Mouse (Mus musculus) neural tube, embryonic 10.5 days (tissue): ENCODE measurements around the gene Bad.

Experiments used
- DNase-seq: peaks from one replicate; pipeline ENCODE4 v3.0.0-alpha.2; 2017; ENCODE audit warnings: low spot score; ENCODE audit errors: extremely low spot score

The Bad gene

DNA sequence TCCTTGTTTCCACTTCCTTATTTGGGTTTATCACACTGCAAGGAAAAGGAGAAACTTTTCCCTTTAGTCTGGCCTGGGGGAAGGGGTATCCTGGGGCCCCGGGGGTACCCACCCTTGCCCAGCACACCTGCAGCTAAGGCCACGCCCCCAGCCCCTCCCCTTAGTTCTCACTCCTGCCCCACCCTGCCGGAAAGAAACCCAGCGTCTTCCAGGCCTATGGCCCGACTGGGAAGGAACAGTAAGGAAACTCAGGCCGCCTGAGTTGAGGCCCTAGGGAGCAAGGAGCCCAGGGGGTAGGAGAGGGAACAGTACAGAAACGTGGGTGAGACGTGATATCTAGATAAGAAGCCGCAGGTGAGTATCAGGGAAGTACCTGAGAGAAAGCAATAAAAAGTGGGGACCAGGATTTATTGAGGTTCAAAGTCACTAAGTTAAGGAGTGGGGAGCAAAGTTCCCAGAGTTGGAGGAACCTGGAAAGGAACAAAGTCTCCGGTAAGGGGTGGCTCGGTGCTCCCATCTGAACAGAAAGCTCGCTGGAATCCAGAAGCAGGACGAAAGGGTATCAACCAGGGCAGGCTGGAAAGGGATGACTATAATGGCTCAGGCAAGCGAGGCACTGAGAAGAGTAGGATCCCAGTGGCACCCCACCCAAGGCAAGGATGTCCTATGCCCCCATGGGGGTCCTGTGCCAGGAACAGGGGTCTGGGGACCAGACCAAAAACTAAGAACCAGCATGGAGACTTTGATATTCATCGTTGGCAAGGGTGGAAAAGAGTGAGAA is 27.0 kb downstream of the Bad start:
- no peak for DNase-seq

DNA sequence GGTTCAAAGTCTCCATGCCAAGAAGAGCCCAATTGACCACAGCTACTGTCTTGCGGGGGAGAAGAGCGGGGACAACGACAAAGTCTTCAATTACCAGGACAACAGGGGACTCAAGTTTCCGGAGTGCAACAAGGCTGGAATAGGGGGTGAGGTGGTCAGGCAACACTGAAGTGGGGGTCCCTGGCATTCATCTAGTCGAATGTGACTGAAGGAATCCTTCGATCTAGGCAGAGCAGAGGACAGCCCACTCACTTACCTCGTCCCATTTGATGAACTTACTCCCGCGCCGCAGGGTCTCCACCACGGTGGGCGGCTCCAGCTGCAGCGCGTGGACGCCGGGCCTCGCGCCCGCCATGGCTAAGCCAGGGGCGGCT is 27.6 kb downstream of the Bad start:
- DNase-seq, result no peak

DNA sequence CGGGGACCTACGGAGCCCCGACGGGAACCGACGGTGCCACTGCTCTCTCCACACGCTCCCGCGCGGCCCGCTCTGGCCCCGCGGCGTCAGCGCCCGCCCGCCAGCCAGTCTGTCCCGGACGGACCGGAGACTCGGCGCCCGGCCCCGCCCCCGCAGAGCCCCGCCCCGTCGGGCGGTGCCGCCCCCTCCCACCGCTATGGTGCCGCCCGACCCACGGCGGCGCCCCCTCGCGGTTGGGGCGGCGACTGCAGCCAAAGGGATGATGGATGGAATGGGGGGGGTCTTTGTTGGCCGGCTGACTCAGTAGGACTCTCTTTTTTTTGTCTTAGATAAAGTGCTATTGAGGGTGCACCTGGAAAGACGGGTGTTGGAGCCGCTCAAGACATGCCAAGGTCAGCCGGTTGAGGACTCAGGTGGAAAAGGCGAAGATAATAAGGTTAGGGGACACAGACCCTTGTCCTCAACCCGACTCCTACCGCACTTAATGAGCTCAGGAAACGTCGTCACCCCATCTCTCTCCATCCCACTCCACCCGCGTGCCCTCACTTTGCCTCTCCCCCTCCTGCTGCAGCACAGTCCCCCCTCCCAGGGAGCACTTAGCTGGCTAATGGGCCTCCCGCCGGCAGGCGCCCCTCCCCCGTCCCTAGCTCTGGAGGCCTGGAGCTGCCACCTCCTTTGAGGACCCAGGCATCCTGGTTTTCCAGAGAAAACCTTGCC is 28.2 kb downstream of the Bad start:
- DNase-seq, result peak; percentile 80

DNA sequence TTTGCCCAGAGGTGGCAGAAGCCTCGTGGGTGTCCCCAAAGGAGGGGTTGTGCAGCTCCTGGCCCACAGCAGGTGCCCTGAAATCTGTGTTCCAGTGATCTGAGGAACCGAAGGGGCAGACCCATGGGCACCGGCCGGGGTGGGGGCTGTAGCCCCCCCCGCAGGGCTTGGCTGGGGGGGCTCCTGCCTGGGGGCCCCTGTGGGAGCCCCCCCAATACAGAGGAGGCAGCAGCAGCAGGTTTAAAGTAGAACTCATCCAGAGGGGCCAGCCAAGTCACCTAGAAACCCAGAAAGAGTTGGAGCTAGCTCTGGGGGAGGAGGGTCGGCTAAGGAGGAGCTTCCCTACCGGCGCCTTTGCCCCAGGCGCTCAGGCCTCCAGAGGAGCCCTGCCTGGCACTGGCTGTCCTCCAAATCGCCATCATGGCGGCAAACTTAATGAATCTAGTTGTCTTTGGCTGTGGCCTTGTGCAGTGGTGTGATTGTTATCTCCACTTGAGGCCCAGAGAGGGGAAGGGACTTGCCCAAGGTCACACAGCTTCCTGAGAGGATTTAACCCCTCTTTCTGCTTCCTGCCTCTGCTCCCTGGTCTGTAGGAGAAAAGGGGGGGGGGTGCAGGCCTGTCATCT is 28.9 kb downstream of the Bad start:
- no peak for DNase-seq

DNA sequence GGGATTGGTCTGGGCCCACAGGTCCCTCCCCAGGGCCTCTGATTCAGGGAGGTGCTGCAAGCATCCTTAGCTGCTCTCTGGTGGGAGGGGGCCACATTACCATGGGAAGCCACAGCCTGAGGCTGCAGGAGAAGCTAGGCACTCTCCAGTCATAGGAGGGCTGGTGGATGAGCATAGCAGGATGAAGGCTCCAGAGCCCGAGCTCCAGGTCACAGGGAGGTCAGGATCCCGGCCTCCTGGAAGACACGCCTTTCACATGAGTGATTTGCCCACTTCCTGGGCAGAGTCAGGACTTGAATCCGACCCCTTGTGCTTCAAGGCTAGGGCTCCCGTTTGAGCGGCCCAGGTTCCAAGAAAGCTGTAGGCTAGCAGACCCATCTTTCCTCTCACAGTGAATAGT is 30.0 kb downstream of the Bad start:
- no peak for DNase-seq

DNA sequence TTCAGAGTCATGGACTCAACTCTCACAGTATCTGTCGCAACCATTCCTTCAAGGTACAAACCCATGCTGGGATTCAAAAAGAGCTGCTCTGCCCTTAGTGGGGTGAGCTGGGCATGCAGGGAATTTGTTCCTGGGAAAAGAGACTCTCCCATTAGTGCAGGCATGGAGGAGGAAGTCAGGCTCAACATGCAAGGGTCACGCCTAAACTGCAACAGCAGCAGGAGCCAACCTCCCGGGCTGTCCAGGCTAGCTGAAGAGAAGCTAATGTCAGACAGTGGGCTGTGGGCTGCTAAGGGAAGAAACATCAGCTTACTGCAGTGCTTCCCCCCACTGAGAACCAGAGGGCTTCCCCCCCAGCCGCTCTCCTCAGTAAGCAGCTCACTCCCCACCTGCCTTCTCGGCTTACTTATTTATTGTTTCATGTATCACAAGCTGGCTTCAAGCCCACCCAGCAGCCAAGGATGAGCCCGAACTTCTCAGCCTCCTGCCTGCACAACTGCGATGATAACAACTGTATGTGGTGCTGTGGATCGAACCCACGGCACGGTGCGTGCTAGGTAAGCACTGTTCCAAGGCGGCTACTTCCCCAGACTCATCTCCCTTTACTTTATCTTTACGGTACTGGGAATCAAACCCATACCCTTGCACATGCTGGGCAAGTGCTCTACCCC is 30.7 kb downstream of the Bad start:
- DNase-seq, result no peak

DNA sequence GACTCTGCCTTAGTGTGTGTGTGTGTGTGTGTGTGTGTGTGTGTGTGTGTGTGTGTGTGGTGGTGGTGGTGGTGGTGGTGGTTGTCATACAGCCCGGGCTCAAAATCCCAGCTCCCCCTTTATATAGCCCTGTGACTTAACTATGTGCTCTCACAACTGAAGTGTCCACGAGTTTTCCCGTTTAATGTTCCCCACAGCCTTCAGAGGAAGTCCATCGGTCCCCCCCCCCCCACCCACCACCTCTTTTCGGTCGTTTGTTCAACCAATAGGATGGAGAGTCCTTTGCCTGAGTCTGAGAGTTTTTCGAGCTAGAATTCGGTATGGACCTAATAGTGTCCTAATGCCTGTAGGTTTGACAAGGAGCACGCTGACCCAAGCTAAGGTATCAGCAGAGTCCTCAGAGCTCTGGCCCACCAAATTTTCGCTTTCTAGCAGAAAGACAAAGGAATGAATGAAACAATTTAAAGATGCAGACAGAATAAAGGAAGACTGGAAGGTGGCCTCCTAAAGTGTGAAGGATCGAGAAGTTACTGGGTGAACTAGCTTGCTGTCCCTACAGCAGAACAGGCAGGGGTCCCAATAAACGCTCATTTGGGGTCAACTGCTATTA is 32.0 kb downstream of the Bad start:
- DNase-seq, result no peak

DNA sequence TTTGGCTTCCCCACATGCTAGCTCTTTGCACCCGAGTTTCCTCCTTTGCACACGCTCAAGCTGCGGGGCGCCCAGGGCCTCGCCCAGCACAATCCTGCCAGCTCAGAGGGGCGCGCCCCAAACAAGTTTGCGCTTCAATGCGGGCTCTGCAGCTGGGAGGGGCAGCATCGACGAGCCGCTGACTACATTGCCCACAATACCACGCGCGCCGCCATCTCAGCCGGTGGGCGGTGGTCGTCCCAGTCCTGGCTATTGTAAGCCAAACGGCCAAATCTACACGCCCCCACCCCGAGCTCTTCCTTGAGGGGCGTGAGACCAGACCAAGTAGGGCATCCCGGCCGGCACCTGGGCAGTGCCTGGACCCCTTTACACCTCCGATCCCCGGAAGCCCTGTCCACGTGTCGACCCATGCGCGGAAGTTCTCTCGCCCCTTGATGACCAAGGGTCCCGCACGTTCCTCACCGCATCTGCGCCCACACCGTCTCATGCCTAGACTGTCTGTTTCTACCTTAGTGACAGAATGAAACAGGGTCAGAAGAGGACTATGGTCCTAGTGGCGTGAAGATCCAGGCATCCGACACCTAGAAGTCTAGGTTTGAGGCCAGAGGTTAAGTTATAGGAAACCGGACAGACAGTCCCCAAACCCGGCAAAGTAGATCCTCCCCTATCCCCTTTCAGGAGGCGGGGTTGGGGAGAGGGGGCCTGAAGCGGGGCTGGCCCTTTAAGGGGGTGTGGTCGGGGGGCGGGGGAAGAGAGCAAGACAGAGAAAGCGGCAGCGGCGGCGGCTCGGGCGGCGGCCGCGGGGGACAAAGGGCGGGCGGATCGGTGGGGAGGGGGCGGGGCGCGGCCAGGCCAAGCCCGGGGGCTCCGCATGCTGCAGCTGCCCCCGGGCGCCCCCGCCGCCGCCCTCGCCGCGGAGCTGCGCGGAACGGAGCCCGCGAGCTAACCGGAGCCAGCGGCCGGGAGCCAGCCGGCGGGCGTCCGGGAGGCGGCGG is 32.8 kb downstream of the Bad start, which contains the start of gene Ppp1r14b:
Ppp1r14b (plus strand) TSS at position 758 of the 995 bp plus-strand sequence.
- peak; percentile 91 for DNase-seq

DNA sequence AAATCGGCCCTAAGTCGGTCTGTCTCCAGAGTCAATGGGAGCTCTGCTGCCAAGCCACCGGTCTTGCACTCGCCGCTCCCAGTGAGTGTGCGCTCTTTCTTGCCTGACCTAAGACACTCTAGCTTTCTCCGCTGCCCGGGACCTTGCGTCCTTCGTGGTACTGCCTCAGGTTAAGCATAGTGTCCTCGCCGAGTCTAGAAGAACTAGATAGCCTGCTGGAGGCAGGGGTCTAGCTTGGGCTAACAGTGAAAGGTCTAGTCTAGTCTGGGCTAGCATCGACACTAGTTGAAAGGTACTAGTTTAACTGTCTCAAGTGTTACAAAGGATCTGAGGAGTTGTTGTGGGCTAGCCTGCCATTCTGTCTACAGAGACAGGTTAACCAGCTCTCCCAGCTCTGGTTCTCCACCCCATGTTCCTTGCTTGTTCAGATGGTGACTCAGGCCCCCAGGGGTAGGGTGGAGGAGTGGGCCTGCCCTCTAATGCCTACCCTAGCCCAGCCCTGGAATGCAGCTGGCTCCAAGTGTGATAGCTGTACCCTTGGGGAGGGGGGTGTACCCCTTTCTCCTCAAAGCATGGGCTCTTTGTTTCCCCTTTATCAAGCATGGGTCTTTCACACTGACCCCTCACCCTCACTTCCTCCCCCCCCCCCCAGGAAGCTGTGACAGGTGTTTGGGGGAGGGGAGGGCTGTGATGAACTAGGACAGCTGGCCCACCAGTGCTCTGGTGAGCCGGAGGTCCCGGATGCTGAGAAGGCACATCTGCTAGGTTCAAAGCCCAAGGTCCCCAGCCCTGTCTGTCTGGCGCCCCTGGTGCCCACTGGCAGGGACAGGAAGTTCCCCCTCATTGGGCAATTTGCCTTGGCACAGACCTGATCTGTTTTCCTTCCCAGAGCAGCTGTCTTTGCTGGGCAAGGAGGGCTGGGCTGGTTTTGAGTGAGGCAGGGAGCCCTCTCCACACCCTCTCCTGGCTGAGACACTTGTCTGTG is 34.2 kb downstream of the Bad start, which contains the start of gene Plcb3:
Plcb3 (minus strand) TSS at position 934 of the 985 bp plus-strand sequence.
- peak; percentile 81 for DNase-seq

DNA sequence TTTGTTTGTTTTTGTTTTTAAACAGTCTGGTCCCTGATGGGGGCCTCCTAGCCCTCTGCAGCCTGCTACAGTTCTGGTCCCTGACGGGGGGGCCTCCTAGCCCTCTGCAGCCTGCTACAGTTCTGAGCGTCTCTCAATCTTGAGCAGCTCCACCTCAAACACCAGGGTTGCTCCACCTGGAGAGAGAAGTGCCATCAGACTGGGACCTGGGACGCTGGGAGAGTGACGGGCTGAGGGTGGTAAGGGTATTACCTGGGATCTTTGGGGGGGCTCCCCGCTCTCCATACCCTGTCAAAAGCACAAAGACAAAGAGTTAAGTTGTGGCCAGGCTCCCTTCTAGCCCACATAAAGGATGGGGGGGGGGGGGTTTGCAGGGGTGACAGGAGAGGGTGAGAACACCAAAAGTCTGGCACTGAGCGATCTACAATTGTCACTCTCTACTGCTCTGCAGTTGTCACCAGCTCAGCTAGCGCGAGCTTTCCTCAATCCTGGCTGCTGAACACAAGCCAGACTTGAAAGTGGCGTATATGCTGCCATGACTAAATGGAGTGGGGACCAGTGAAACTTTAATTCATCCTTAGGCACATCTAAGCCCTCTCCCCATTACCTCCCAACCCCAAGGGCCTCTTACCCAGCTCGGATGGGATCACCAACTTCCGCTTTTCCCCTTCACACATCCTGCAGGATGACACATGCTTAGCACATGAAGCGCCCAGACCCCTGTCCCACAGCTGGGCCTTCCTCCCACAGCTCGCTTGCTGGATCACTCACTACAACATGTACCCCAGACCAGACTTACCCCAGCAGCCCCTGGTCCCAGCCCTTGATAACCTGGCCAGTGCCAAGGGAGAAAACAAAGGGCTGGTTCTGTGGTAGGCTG is 36.3 kb downstream of the Bad start:
- no peak for DNase-seq

DNA sequence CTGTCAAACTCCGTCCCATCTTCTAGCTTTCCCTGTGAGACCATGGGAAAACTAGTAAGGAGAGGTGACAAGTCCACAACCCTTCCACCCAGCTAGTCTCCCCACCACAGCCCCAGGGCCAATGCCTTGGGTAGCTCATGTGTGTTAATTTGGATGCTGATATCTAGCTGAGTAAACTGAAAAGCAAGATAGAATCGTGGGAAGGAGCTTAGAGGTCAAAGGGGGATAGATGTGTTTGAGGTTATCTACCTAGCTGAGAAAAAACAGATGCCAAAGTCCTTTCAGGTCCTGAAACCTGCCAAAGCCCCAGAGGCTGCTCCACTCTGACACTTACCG is 36.9 kb downstream of the Bad start:
- no peak for DNase-seq

DNA sequence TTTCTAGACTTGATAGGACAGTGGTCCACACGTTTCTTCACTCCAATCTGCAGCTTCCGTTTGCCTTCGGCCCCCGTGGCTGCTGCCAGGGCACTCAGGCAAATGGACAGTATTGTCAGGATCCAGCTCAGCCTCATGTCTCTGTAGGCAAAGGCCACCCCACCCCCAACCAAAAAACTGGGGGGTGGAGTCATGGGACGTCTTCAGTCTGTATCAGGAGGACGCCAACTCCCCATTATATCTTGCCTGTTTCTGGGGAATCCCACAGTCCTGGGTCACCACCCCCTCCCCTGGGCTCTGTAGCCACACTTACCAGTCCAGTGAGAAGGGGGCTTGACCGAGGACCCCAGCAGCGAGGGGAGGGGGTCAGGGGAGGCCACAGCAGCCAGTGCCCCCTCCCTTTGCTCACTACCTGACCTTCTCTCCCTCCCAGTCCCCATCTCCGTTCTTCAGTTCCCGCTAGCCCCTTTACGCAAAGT is 37.4 kb downstream of the Bad start:
- peak; percentile 50 for DNase-seq

DNA sequence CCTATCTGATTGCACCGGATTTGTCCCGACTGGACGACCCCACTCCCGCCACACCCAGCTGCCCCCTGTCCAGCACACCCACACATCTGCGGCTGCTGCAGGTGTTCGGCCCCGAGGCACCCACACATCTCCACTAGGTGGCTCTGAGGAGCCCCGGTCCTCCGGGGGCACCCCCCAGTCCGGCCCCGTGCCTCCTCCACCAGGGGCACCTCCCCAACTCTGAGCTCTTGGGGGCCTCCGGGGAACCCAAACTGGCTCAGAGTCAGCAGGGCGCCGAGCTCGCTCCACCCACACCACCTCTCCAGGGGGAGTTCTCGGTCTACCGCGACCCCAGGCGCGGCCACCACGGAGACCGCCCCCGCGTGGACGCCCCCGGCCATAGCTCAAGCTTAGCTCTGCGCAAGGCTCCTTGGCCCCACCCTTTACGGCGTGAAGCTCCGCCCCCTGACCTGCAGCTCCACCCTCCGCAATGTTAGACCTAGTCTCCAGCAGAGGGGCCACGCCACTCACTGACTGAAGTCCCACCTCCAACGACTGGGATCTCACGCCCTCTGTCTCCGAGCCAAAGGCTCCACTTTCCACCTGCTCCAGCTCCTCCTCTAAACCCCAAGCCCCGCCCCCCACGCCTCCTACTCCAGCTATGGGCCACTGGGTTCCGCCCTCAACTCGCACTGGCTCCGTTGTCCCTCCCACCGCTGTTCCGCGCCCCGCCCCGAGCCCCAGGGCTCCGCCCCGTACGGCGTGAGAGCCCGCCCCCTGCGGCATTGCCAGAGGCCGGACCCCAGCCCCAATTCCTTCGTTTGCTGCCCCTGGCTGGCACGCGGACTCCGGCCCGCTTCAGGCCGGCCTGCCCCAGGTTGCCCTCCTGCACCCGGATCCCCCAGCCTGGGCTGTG is 38.1 kb downstream of the Bad start:
- DNase-seq, result peak; percentile 100

DNA sequence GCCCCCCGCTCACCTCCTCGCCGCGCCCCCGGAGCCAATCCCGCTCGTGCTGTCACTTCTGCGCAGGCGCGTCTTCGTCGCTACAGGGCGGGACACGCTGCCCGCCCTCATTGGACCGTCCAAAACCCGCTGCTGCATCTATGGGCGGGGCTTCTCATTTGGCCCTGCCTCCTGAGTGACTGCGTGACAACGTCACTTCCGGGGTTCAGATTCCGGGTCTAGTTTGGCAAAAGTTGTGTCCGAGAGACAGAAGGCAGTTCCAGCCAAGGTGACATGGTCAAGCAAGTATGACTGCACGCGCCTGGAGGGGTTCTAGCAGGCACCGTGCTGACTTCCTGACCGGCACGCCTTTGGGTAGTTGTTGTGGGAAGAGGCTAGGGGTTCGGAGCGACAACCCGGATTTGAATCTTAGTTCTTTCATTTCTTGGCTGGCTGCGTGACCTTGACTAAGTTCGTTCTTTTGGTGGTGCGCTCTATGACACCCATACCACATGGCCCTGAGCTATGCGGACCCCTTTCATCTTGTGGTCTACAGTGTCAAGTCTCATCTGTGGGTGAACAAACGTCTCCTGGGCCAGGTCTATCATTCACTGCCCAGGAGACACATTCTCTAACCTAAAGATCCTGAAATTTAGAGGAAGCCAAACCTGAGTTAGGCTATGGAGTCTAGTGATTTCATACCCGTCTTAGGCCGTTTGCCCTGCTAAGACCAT is 38.9 kb downstream of the Bad start, which contains the start of gene Fkbp2:
Fkbp2 (minus strand) TSS at position 121 of the 713 bp plus-strand sequence.
- DNase-seq, result peak; percentile 99

DNA sequence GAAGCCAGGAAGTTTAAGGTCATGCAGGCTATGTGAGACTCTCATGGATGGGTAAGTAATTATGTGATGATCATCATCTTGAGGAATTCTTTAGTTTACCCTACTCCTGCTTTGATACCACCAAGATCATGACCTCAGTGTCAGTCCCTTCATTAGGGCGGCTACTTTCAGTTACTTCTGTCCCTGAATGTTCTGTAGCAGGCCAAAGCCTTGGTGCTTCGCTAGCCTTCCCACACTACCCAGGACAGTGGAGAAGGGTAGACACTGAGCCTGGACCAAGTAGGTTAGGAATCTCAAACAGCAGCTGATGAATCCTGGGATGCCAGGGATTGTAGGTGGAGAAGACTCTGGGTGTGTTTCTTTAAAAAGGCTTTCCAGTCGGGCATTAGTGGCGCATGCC is 39.8 kb downstream of the Bad start:
- no peak for DNase-seq

DNA sequence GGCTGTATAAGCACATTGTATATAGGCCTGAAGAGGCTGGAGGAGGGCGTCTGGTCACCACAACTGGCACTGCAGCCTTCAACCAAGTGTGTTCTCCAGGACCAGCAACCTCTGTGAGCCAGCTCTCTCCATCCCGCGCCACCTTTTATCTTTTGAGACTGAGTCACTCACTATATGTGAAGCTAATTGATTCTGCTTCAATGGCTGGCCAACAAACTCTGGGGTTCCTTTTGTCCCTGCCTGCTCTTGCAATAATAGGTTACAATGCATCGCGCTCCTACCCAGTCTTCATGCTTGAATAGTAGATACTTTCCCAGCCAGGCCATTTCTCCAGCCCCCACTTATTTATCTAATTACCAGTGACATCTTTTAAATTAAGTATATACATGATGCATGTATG is 42.0 kb downstream of the Bad start:
- DNase-seq, result no peak
